Mouse (Mus musculus): Measurements from ENCODE around the gene Scaf8. TPM values are rescaled to one million over a fixed set of nuclear protein-coding genes. Genes with fewer than 3 reads are reported as not detected.
"Not testable (repeated sequence)": the region's sequence is repeated elsewhere in the genome, so short reads cannot be mapped to it uniquely, and the experiment has no call there.

Gene Scaf8
- polyA plus RNA-seq (2014; fragmentation: Nextera tagmentation; extraction: Ambion mirVana) = 19.3 and 21.3 TPM in 2 replicates

GRCm38 (mm10) chr17:3114720-3115379, at the start of gene Scaf8:
Gene Scaf8 (plus strand): TSS chr17:3114972.
- Histone ChIP-seq H3K4me1 (replicated peaks; ENCODE audit: control insufficient read depth, insufficient read depth, low read length) (peaks cover 34% of the 10 kb centered on the region), H3K4me3 (replicated peaks; ENCODE audit: low read length) (peak within 1 kb of the TSS; percentile 95), H3K36me3 (replicated peaks; ENCODE audit: control insufficient read depth, insufficient read depth) (no peaks in the 10 kb centered on the region; the same call in 1 of the 2 replicates), H3K4me2 (replicated peaks) (peak within 1 kb of the TSS; percentile 85), H3K27ac (peak within 1 kb of the TSS; percentile 99), H3K27me3 (ENCODE audit: control insufficient read depth, insufficient read depth, low read length) (no peaks in the 10 kb centered on the region), H3K9ac (peak within 1 kb of the TSS; percentile 94), H3K9me3 (ENCODE audit: control insufficient read depth, low read length) (no peaks in the 10 kb centered on the region)
- ATAC-seq (ENCODE audit: low FRiP score) = peak; percentile 96
- peak; percentile 95 for DNase-seq (ENCODE audit: low spot score)
- under 1% methylated on average over 58 of the region's 91 CpGs for WGBS

- no peak for ATAC-seq (ENCODE audit: low FRiP score)
- H3K27me3 ChIP-seq (ENCODE audit: control insufficient read depth, insufficient read depth, low read length) = no peaks in the 10 kb centered on the region
- no peak for DNase-seq (ENCODE audit: low spot score)
- H3K9ac ChIP-seq = no peak overlapping the region
- H3K4me1 ChIP-seq (replicated peaks; ENCODE audit: control insufficient read depth, insufficient read depth, low read length) = no peaks in the 10 kb centered on the region
- WGBS = 93% methylated on average over 9 of the region's 9 CpGs
- H3K4me3 ChIP-seq (replicated peaks; ENCODE audit: low read length) = no peak overlapping the region
- H3K4me2 ChIP-seq (replicated peaks) = no peak overlapping the region
- H3K27ac ChIP-seq = no peak overlapping the region
- peaks cover 67% of the 10 kb centered on the region for H3K36me3 ChIP-seq (replicated peaks; ENCODE audit: control insufficient read depth, insufficient read depth)
- H3K9me3 ChIP-seq (ENCODE audit: control insufficient read depth, low read length) = no peaks in the 10 kb centered on the region
Measured at GRCm38 (mm10) chr17:3075166-3075872, 39.5 kb upstream of the Scaf8 start.

- WGBS = 92% methylated on average over 4 of the region's 4 CpGs
- Histone ChIP-seq H3K9me3 (ENCODE audit: control insufficient read depth, low read length) (no peaks in the 10 kb centered on the region), H3K27me3 (ENCODE audit: control insufficient read depth, insufficient read depth, low read length) (no peaks in the 10 kb centered on the region), H3K4me1 (replicated peaks; ENCODE audit: control insufficient read depth, insufficient read depth, low read length) (no peaks in the 10 kb centered on the region), H3K9ac (no peak overlapping the region), H3K27ac (no peak overlapping the region), H3K4me3 (replicated peaks; ENCODE audit: low read length) (no peak overlapping the region), H3K36me3 (replicated peaks; ENCODE audit: control insufficient read depth, insufficient read depth) (peaks cover 62% of the 10 kb centered on the region), H3K4me2 (replicated peaks) (no peak overlapping the region)
- ATAC-seq (ENCODE audit: low FRiP score) = no peak
- DNase-seq (ENCODE audit: low spot score) = no peak
Measured at GRCm38 (mm10) chr17:3075873-3076245, 38.9 kb upstream of the Scaf8 start.

- 93% methylated on average over 9 of the region's 9 CpGs for WGBS
- peaks cover 41% of the 10 kb centered on the region for H3K36me3 ChIP-seq (replicated peaks; ENCODE audit: control insufficient read depth, insufficient read depth)
Measured at GRCm38 (mm10) chr17:3077936-3078335, 36.8 kb upstream of the Scaf8 start.

DNA sequence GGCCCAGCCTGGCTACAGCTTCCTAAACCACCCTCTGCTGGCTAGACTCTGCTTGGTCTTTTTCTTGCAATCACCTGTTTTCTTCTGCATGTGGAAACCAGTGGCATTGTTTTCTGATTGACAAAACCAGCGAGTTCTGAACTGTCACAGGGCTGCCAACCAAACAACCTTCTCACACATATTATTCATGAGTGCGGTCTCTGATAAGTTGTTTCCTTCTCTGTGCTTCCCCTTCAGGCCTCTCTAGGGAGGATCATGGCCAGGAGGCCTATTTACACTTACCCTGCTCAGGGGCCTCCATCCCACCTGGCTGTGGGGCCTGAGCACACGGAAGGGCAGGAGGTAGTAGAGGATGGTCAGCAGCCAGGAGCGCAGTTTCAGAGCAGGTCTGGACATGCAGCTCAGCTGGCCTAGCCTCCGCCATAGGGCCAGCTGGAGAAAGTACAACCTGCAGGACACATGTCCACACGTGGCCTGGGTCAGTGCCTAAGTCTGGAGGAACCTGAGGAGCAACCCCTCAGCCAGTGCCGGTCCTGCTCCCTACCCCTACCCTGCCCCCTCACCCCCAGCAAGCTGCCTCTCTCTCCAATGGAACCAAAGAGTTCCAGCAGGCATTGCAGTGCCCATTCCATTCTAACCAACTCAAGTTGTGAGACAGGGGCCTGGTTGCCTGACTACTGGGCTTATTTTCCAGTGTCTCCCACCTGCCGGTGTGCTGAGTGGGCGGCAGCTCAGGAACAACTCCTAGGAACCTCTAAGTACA, 34.0 kb upstream of the Scaf8 start:
- H3K27ac ChIP-seq; H3K4me3 ChIP-seq (replicated peaks; ENCODE audit: low read length); DNase-seq (ENCODE audit: low spot score); H3K4me1 ChIP-seq (replicated peaks; ENCODE audit: control insufficient read depth, insufficient read depth, low read length); ATAC-seq (ENCODE audit: low FRiP score); H3K4me2 ChIP-seq (replicated peaks); H3K9ac ChIP-seq; H3K27me3 ChIP-seq (ENCODE audit: control insufficient read depth, insufficient read depth, low read length); H3K9me3 ChIP-seq (ENCODE audit: control insufficient read depth, low read length): not testable (repeated sequence)
- WGBS = 86% methylated on average over 7 of the region's 9 CpGs
- peaks cover 13% of the 10 kb centered on the region for H3K36me3 ChIP-seq (replicated peaks; ENCODE audit: control insufficient read depth, insufficient read depth)

More at GRCm38 (mm10) chr17:3077936-3078335, 36.8 kb upstream of the Scaf8 start:
- ATAC-seq (ENCODE audit: low FRiP score); H3K4me1 ChIP-seq (replicated peaks; ENCODE audit: control insufficient read depth, insufficient read depth, low read length); DNase-seq (ENCODE audit: low spot score); H3K27ac ChIP-seq; H3K9ac ChIP-seq; H3K4me3 ChIP-seq (replicated peaks; ENCODE audit: low read length); H3K4me2 ChIP-seq (replicated peaks); H3K27me3 ChIP-seq (ENCODE audit: control insufficient read depth, insufficient read depth, low read length); H3K9me3 ChIP-seq (ENCODE audit: control insufficient read depth, low read length): not testable (repeated sequence)

GRCm38 (mm10) chr17:3081512-3082100, 33.2 kb upstream of the Scaf8 start:
- not testable (repeated sequence) for H3K9me3 ChIP-seq (ENCODE audit: control insufficient read depth, low read length)
- WGBS = 87% methylated on average over 2 of the region's 3 CpGs
- peak; percentile 66 for ATAC-seq (ENCODE audit: low FRiP score)

DNA sequence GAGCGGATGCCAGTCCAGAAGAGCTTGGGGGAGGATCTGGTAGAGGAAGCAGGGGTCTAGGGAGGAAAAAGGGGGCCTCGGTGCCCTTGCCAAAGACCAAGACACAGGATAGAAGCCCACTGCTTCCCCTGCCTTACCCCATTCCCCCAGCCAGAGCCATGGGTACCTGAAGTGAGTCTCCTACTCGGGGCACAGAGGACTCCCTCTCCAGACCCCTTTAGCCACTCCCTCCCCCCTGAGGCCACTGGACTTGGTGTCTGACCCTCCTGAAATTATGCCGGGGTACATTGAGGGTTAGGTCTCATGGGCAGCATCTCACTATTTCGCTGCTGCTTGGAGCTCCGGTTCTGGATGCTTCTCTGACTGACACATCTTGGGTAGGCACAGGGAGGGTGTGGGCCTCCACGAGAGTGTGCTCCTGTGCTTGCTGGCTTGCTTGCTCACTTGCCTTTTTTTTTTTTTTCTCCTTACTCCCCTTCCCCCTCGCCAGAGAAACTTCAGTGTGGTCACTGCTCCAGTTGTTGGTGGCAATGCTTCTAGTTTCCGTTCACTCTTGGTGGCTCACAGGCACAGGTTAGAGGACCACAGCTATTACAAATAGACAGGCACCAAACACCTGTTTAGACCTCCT, 32.5 kb upstream of the Scaf8 start:
- not testable (repeated sequence) for H3K27me3 ChIP-seq (ENCODE audit: control insufficient read depth, insufficient read depth, low read length); DNase-seq (ENCODE audit: low spot score); H3K4me1 ChIP-seq (replicated peaks; ENCODE audit: control insufficient read depth, insufficient read depth, low read length); H3K9ac ChIP-seq; H3K27ac ChIP-seq; H3K9me3 ChIP-seq (ENCODE audit: control insufficient read depth, low read length); H3K36me3 ChIP-seq (replicated peaks; ENCODE audit: control insufficient read depth, insufficient read depth)
- H3K4me2 ChIP-seq (replicated peaks) = peak overlapping the region; percentile 42
- peak; percentile 77 for ATAC-seq (ENCODE audit: low FRiP score)
- WGBS = 79% methylated on average over 6 of the region's 9 CpGs
- H3K4me3 ChIP-seq (replicated peaks; ENCODE audit: low read length) = peak overlapping the region; percentile 42

More at GRCm38 (mm10) chr17:3081512-3082100, 33.2 kb upstream of the Scaf8 start:
- H3K4me3 ChIP-seq (replicated peaks; ENCODE audit: low read length); H3K27me3 ChIP-seq (ENCODE audit: control insufficient read depth, insufficient read depth, low read length); H3K9ac ChIP-seq; H3K4me1 ChIP-seq (replicated peaks; ENCODE audit: control insufficient read depth, insufficient read depth, low read length); DNase-seq (ENCODE audit: low spot score); H3K36me3 ChIP-seq (replicated peaks; ENCODE audit: control insufficient read depth, insufficient read depth); H3K27ac ChIP-seq; H3K4me2 ChIP-seq (replicated peaks): not testable (repeated sequence)

- peak overlapping the region; percentile 50 for H3K9ac ChIP-seq
Measured at GRCm38 (mm10) chr17:3082756-3083749, 31.7 kb upstream of the Scaf8 start.

More at GRCm38 (mm10) chr17:3082756-3083749, 31.7 kb upstream of the Scaf8 start:
- H3K27me3 ChIP-seq (ENCODE audit: control insufficient read depth, insufficient read depth, low read length); ATAC-seq (ENCODE audit: low FRiP score); H3K9me3 ChIP-seq (ENCODE audit: control insufficient read depth, low read length); H3K36me3 ChIP-seq (replicated peaks; ENCODE audit: control insufficient read depth, insufficient read depth); H3K4me1 ChIP-seq (replicated peaks; ENCODE audit: control insufficient read depth, insufficient read depth, low read length): not testable (repeated sequence)
- peak; percentile 57 for DNase-seq (ENCODE audit: low spot score)
- Histone ChIP-seq H3K4me3 (replicated peaks; ENCODE audit: low read length) (peak overlapping the region; percentile 42), H3K4me2 (replicated peaks) (peak overlapping the region; percentile 42), H3K27ac (peak overlapping the region; percentile 52)
- WGBS = 3% methylated on average over 24 of the region's 25 CpGs

Measured in hindbrain, embryonic 14.5 days (tissue).